Mouse (Mus musculus): Measurements from ENCODE around the gene Tk2. TPM values are rescaled to one million over a fixed set of nuclear protein-coding genes. Genes with fewer than 3 reads are reported as not detected.

The Tk2 gene
- polyA plus RNA-seq, 1 experiment from 2014 or later = 16.3 TPM

Other genes with a start within 250 kb of the Tk2 start
- 17.1 and 19.3 TPM in 2 replicates for gene Cdh5, start 146.9 kb downstream of the Tk2 start, polyA plus RNA-seq (2014; fragmentation: Nextera tagmentation; extraction: Ambion mirVana)
- gene Bean1, start 78.1 kb downstream of the Tk2 start, polyA plus RNA-seq (2014; fragmentation: Nextera tagmentation; extraction: Ambion mirVana) = 0.09 and 0.10 TPM in 2 replicates
- 27.9 and 32.5 TPM in 2 replicates for gene Cklf, start 2.3 kb upstream of the Tk2 start, polyA plus RNA-seq (2014; fragmentation: Nextera tagmentation; extraction: Ambion mirVana)
- gene Cmtm2a, start 44.6 kb upstream of the Tk2 start, polyA plus RNA-seq (2014; fragmentation: Nextera tagmentation; extraction: Ambion mirVana) = not detected in 2 replicates
- gene Gm45711, start 61.5 kb upstream of the Tk2 start, polyA plus RNA-seq (2014; fragmentation: Nextera tagmentation; extraction: Ambion mirVana) = not detected in 2 replicates
- not detected in 2 replicates for gene Cmtm1, start 61.6 kb upstream of the Tk2 start, polyA plus RNA-seq (2014; fragmentation: Nextera tagmentation; extraction: Ambion mirVana)
- not detected in 2 replicates for gene Gm11020, start 73.0 kb upstream of the Tk2 start, polyA plus RNA-seq (2014; fragmentation: Nextera tagmentation; extraction: Ambion mirVana)
- gene Cmtm2b, start 73.7 kb upstream of the Tk2 start, polyA plus RNA-seq (2014; fragmentation: Nextera tagmentation; extraction: Ambion mirVana) = not detected in 2 replicates
- 62.4 and 65.0 TPM in 2 replicates for gene Cmtm3, start 90.9 kb upstream of the Tk2 start, polyA plus RNA-seq (2014; fragmentation: Nextera tagmentation; extraction: Ambion mirVana)
- gene Cmtm4, start 147.2 kb upstream of the Tk2 start, polyA plus RNA-seq (2014; fragmentation: Nextera tagmentation; extraction: Ambion mirVana) = 1.2 and 1.3 TPM in 2 replicates
- 31.4 and 33.1 TPM in 2 replicates for gene Dync1li2, start 194.5 kb upstream of the Tk2 start, polyA plus RNA-seq (2014; fragmentation: Nextera tagmentation; extraction: Ambion mirVana)